Mouse (Mus musculus): ENCODE data around the gene Apoh.

The Apoh gene

GRCm38 (mm10) chr11:108384920-108385665 is 41.9 kb downstream of the Apoh start:
- no peak for DNase-seq

DNA sequence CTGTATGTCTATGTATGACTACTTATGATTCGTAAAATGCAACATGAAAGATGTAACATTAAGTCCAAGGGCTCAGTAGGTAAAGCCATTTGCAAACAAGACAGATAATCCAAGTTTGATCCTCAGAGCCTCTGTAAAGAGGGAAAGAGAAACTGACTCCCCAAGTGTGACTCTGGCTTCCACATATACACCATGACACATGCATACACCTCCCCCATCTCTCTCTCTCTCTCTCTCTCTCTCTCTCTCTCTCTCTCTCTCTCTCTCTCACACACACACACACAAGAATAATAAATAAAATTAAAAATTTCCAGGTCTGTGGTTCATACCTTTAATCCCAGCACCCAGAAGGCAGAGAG is 42.5 kb downstream of the Apoh start:
- DNase-seq: no peak

GRCm38 (mm10) chr11:108395061-108395460 is 51.9 kb downstream of the Apoh start:
- DNase-seq: no peak

- no peak for DNase-seq
Measured at GRCm38 (mm10) chr11:108396076-108396829, 53.1 kb downstream of the Apoh start.

- no peak for DNase-seq
Measured at GRCm38 (mm10) chr11:108409876-108410644, 66.9 kb downstream of the Apoh start.

DNA sequence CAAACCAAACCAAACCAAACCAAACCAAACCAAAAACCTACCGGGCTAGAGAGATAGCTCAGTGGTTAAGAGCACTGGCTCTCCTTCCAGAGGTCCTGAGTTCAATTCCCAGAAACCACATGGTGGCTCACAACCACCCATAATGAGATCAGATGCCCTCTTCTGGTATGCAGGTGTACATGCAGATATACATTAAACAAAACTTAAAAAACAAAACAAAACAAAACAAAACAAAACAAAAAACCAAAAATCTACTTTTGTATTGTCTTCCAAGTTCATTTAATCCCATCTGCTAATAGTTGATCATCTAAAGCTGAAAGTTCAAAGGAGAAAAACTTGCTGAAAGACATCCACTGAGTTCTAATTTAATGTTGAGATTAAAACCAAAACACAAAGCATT is 73.2 kb downstream of the Apoh start:
- no peak for DNase-seq

- DNase-seq: no peak
Measured at GRCm38 (mm10) chr11:108418540-108418939, 75.4 kb downstream of the Apoh start.

DNA sequence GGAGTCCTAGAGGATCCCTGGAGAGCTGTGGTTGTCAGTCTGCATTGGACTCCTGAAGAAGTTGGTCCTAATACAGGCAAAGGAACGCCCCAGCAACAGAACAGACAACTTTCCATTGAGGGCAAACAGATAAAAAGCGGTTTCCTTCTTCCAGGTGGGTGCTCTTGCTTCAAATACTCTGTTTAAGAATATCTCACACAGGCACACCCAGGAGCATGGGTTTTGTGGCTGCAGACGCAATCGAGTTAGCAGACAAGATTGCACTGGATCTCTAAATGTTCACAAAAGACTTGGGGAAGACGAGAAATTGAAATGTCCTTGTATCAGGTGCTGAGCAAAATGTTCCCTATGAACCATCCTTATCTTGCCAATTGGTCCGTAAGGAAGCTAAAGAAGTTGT is 76.1 kb downstream of the Apoh start:
- DNase-seq: no peak

DNA sequence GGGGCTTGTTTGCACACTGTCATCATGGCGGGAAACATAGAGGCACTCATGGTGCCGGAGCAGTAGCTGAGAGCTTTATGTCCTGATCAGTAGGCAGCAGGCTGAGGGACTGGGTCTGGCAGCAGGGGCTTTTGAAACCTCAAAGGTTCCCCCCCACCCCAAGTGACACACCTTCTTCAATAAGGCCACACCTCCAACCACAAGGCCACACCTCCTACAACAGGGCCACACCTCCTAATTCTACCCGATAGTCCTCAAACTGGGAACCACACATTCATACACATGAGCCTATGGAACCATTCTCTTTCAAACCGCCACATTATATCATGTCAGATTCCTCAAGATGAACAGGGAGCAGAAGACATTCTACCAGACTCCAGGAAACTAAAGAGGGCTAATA is 77.6 kb downstream of the Apoh start:
- DNase-seq: no peak

DNA sequence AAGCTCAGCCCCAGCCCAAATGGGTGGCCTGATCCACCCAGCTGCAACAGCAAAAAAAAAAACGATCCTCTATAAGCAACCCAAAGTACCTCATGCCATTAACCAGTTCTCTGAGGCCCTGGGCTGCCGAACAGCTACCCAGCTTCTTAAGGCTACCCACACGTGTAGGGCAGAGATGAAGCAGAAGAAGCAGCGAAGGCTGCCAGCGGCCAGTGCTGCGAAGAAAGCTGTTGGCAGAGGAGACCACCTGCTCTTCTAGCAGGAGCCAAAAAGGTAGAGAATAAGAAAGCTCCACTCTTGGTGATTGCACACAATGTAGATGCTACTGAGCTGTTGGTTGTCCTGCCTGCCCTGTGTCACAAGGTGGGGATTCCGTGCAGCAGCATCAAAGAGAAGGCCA is 80.1 kb downstream of the Apoh start:
- DNase-seq: no peak

- no peak for DNase-seq
Measured at GRCm38 (mm10) chr11:108424111-108424510, 81.0 kb downstream of the Apoh start.

GRCm38 (mm10) chr11:108424889-108425591 is 81.9 kb downstream of the Apoh start, which contains the start of gene Cep112:
Gene Cep112 (plus strand): TSS chr11:108425192.
- DNase-seq: peak; percentile 89 to 93

GRCm38 (mm10) chr11:108425592-108425921 is 82.4 kb downstream of the Apoh start:
- DNase-seq: no peak

DNA sequence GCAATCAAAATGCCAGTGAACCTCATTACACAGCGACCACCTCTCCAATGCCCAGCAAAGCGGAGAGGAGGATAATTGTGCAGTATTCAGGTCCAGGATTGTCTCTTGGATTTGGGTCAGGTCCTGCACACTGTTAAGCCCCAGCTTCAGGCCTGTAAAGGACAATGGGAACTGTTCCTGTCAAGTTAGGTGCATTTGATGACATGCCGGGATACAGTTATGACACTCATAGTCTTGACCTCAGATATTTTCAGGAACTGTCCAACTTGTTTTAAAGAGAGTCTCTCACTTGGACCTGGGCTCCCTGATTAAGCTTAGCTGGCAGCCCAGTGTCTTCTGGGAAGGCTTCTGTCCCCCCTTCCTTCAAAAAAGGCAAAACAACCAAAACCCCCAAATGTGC is 82.9 kb downstream of the Apoh start:
- no peak for DNase-seq

DNA sequence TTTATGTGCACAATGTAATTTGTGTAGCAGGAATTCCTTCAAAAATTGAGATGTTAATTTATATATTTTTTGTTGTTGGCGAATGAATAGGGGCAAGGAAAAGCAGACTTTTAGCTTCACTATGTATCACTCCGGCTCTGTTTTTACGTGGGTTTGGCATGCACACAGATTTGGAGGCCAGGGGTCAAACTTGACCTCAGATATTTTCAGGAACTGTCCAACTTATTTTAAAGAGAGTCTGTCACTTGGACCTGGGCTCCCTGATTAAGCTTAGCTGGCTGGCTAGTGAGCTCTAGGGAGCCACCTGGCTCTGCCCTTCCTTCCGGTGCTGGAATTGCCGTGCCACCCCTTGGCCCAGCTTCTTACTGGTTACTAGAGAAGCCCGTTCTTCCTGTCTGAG is 84.0 kb downstream of the Apoh start:
- no peak for DNase-seq

- DNase-seq: no peak
Measured at GRCm38 (mm10) chr11:108429076-108429475, 85.9 kb downstream of the Apoh start.

- no peak for DNase-seq
Measured at GRCm38 (mm10) chr11:108443893-108444563, 100.9 kb downstream of the Apoh start.

DNA sequence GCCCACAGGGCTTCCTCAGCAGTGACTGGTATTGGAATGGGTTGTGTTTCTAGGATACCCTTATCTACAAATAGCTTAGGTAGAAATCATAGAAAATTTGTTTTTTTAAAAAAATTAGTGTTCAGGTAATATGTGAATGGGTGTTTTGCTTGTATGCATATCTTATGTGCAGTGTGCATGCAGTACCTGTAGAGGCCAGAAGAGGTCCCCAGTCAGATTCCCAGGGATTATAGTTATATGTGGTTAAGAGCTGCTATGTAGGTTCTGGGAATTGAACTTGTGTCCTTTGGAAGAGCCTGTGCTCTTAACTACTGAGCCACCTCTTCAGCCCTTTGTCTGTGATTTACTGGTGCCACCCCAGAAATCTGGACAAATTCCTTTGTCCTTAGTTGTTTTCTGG is 104.0 kb downstream of the Apoh start:
- DNase-seq: no peak

DNA sequence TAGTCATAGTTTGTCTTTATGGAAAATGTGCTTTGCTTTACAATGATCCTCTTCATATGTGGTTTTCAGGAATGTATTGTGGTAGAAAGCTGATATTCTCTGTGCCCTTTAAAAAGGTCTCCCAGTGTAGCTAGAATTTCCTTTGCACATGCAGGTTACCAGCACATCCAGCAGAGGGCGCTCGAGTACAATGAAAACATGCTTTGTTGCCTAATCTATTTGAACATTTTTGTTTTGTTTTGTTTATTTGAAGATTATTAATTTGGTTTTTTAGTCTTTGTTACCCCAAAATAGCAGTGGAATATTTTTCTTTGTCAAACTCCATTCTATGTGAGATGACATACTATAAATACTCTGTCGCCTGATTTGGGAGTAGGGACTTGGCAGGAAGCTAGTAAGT is 106.7 kb downstream of the Apoh start:
- peak; percentile 48 to 73 for DNase-seq

DNA sequence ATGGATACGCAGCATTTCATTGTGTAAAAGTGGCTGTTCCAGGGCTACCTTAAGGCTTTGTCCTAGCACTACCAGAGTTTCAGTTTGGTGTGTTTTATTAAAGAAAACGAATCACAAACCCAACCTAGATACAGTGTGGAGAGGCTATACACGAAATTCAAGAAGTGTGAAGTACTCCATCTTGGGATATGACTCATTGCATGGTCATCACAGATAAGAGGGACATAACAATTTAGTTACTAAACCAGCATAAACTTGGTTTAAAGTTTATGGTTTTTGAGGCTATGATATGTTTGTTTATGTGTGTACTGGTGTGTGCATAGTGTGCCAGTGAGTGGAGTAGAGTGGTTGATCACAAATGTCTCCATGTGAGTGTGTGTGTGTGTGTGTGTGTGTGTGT is 116.4 kb downstream of the Apoh start:
- DNase-seq: no peak

Measured in cerebellum, adult 18-20 months (tissue).